Mouse (Mus musculus) heart, adult 9 months (tissue): ENCODE measurements at regions not wholly inside any gene's neighbourhood (a gene's known extent, or its start where the extent isn't known, plus 50 kb on each side); places are given as distances from the start of the nearest gene placed in this dataset.

Source experiments
- DNase-seq, 2 experiments: peaks; one replicate each; pipeline ENCODE4 v3.0.0; 2022; ENCODE audit warnings: low spot score in 2 of 2

DNA sequence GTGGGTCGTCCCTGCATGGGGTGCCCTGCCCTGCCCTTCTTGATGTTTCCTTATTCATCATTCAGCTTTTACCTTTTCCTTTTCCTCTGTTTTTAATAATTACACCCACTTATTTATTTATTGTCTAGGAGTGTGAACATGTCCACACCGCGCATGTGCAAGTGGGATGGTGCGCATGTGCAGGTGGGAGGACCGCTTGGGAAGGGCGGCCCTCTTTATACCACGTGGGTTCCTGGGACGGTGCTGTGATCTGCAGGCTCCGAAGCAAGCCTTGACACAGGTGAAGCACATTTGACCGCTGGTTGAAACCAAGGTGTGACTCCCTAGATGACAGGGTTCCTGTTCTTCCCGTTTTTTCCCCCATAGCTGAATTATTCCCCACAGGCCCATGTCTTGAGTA lies 60.0 kb downstream of the Syf2 start:
- no peak for DNase-seq

DNA sequence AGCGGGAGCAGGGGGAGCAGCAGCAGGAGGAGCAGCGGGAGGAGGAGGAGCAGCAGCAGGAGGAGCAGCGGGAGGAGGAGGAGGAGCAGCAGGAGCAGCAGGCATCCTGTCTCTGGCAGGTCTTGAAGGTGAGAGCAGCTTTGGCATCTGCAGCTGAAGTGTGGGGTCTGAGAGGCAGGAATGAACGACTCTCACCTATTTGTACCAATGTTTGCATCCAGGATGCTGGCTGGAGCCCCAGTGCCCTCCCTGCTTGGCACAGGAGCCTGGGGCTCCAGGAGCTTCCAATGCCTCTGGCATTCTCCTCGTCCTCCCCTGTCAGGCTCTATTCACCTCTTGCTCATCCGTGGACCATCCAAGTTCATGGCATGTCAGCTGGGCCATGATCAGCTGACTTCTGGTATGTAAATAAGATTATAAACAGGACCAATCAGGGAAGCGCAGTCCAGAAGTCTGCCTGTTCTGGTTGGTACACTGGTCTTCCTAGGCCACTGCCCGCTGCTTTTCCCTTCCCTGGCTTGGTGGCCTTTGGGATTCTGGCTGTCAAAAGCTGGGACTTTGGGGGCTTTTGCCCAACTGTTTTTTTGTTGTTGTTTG lies 62.9 kb downstream of the Syf2 start:
- no peak for DNase-seq

DNA sequence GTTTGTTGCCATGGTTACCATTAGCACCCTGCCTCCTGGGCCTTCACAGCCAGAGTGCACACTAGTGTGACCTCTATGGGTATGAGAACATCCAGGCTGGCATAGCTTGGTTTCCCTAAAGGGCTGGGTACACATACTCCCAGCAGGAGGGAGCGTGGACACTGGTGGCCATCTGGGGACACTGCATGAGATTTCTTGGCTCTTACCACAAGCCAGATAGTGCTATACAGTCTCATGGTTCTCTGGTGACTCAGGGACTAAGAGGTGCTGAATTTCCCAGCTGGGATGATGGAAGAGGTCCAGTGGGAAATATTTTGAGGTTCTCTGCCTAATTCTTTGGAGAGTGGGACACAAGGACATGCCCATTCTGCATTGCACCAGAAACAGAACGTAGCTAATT lies 63.5 kb downstream of the Syf2 start:
- DNase-seq = peak; percentile 17 to 18

DNA sequence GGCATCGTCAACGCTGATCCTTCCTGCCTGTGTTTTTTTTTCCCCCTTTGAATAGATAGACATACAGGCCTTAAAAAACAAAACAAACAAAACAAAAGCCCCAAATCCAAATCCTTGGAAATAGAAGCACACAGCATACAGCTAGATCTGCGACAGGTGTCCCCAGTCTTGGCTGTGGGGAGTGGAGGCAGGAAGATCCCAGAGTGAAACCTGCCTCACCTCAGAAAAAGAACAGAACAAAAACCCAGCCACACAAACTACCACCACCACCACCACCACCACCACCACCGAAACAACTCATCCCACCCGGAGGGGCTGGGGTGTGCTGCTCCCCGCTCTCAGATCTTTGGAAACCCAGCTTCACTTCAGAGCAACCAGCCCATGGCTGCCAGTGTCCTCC lies 64.0 kb downstream of the Syf2 start:
- no peak for DNase-seq

DNA sequence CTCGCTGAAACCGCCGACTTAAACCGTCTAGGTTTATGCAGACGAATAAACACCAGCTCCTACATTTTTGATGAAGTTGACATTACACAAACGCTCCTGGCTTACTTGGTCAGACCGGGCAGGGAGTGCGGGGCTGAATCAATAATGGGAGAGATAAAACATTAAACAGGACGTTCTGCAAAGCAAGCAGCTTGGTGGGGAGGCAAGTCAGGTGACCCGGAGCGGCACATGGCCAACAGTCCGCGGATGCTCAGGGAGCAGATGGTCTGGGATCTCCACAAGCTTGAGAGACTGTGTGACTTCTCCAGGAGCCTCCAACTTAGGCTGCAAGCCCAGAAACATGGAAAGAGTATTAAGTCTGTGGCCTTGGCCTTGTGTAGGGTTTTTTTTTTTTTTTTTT lies 64.4 kb downstream of the Syf2 start:
- peak; percentile 26 to 52 for DNase-seq

DNA sequence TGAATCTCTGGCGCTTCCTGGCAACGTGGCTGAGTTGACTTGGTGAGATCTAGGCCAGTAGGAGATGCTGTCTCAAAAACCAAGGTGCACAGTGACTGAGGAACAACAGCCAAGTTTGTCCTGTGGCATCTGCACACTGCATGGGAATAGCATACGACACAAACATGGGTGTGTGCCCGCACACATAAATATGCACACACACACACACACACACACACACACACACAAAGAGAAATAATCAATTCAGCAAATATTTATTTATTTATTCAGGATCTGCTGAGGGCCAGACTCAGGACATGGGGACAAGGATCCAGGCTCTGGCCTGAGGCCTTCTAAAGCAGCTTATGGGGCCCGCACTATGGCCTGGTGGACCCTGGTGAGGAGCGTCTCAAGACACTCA lies 65.4 kb downstream of the Syf2 start:
- DNase-seq = no peak

DNA sequence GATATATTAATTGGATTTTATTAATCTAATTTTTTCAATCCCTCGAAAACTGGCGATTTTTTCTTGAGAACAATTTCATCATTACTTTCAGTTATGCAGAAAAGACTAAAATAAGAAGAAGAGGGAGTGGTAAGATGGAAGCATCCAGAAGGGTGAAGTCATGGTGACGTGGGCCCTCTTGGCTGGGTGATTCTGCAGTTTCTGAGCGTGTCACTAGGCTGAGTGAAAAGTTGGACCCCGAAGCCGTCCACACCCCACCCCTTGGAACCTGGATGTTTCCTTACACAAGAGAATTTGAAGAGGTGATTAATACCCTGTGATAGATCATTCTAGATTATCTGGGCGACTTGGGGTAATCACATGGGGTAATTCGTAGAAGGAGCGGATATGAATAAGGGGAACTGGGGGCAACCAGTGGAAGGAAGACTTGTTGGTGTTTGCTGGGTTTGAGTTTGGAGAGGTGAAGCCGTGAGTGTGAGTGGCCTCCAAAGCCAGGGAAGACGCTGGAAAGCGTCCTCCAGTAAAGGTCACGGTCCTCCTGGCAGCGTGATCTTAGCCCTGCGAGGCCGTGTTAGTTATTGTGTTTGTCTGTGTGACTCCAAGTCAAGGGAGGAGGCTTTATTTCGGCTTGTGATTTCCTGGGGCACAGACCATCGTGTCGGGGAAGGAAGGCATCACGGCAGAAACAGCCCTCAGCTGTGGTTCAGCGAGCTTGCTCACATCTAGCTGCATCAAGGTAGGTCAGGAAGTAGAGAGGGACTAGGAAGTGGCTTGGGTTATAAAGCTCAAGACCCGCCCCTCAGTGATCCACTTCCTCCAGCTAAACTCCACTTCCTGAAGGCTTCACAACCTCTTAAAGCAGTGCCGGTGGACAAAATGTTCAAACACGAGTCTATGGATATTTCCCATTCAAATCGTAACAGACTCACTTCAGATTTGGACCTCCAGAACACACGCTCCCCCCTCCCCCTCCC lies 67.0 kb downstream of the Syf2 start:
- no peak for DNase-seq

DNA sequence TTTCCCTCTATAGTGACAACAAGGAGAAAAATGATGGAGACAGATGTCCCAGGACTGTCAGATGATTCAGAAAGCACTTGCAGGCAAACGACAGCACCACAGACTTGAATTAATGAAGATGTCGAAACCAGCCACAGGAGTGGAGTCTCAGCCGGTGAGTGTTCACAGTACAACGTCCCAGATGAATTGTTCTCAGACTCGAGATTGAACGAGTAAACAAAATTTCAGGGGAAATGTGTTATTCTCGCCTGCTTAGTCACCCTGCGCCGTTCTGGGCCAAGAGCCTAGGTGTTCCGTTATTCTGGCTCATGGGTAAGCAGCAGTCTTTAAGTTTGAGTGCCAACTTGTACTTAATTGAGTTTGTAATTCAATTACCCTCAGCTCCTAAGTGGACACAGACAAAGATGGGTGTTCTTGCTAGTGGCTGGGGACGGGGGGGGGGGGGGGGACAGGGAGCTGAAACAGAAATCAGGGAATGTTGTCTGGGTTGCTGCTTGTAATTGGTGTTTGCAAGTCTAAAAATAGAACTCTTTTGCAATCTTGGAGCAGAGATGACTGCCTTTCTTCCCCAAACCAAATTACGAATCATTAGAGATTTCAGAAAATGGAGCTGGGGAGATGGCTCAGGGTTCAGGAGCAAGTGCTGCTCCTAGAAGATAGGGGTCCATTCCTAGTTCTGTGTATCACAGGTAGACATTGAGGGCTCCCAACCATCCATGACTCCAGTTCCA lies 68.4 kb downstream of the Syf2 start:
- peak; percentile 27 to 48 for DNase-seq

DNA sequence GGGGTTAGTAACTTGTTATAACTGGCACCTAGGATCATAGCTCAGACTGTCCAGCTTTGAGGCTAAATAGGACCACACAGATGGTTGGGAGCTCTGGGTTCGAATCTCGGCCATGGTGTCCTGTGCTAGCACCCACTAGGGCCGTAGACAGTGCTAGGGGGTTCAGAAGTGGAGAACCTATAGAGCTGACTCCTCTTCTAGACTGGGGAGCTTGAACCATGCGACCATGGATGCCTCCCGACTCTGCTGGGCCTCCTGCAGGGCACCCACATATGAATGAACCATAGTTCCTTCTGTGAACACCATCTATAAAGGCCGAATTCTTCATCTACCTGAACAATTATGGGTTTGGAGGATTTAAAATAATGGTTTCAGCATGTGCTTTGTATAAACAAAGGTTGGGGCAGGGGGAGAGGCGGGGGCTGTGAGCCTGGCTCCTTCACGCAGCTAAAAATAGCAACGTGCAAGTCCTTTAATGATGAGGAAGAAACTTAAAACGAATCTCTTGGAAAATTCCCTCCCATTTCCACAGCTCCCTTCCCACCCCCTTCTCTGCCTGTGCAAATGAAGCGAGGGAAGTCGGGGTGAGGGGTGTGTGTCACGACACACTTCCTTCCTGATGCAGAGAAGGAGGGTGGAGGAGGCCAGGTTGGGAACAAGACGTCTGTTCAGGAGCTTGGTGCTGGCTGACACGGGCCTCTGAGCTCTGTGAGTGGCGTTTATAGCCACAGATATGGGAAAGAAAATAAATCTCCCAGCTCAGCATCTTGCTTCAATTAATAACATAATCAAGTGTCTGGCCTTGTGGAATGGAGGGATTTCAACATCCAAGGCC lies 71.6 kb downstream of the Syf2 start:
- no peak for DNase-seq

DNA sequence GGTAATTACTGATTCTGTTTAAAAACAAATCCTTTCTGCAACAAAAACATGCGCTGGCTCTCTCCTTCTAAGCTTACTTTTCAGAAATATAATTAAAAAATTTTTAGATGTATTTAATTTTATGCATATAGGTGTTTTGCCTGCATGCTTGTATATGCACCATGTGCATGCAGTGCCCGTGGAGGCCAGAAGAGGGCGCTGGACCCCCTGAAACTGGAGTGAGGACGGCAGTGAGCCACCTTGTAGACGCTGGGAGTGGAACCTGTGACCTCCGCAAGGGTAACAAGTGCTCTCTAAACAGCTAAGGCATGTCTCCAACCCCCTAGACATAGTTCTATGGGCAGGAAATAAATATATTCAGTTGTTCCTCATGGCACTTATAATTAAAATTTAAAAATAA lies 80.7 kb downstream of the Syf2 start:
- no peak for DNase-seq

DNA sequence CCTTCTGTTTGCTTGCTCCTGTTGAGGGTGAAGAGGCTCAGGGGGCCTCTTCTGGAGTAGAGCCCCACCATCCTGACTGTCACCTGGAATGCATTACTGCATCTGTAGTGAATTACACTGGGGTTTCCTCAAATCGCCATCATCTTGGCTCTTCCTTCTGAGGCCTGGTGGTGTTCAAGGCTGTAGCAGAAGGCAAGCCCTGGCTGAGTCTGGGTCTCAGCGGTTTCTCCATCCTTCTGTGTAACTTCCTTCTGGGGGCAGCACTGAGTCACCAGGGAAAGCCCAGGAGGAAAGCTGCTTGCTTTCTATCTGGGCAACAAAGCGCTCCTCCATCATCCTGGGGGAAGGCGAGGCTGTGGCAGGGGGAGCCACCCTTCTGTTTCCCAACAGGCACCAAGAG lies 82.2 kb downstream of the Syf2 start:
- no peak for DNase-seq

DNA sequence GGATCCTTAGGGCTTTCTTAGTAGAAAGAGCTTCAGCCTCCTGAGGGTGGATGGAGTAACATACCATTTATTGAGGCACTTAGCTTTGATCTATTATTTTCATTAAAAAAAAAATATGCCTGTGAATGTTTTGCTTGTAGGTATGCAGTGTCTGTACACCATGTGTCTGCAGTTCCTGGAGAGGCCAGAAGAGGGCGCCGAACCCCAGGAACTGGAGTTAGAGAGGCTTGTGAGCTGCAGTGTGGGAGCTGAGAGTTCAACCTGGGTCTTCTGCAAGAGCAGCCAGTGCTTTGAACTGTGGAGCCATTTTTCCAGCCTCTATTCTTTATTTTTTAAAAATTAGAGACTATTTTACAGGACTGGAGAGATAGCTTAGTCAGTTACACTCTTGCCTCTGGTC lies 83.2 kb downstream of the Syf2 start:
- DNase-seq = no peak

DNA sequence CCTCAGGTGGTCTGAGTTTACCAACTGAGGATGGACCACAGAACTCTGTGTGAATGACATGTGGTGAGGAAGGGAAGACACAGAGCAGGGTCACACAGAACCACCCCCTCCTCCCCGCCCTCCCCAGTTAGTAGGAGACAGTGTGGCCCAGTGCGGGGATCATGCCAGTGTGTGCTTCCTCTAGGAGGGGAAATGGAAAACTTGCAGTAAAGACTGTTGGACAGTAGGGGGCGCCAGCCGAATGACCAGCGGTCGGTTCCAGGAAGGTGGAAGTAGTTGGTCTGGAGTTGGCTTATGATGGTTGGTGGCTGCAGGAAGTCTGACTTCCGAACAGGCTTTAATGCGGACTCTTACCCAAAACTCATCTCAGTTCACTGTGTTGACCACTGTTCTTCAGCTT lies 87.3 kb downstream of the Syf2 start:
- peak; percentile 24 to 46 for DNase-seq

DNA sequence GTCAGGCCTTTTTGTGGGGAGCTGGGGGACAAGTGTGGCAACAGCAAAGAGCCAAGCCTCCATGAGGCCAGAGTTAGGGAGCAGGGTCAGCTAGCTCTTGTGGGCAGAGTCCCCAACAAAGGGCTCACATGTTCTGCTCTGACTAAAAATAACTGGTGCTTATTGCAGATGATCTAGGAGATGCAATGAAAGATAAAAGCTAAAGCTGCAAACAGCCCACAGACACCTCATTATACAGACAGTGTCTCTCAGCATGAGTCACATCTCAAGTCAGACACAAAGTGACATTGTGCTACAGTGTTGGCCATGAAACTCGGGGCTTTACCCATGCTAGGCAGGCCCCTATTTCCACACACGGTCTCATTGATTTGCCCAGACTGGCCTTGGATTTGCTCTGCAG lies 88.4 kb downstream of the Syf2 start:
- no peak for DNase-seq

DNA sequence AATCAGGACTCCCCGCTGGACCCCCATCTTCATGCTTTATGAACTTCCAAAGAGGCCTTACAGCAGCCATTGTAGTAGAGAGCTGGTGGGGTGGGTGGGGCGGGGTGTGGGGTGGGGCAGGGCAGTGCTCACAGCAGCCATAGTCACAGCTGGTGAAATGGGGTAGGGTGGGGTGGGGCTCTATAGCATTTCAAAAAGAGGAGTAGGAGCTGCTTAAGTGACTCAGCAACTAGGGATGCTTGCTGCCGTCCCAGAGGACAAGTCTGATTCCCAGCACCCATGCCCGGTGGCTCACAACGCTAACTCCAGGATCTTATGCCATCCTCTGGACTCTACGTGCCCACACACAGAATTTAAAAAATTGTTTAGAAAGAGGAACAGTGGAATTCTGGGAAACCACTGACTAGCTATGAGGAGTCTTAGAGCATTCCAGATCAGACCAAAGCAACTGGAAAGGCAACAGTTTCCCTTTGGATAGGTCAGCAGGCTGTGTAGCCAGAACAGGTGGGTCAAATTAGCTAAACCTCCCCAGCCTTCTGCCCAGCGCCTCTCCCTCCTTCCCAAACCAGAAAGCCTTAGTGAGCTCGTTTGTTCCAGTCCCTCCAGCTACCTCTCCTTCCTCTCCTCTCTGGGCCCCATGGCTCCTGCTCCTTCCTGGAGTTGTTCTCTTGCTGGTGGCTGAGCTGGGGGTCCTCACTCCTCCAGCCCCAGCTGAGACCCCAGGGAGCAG lies 89.7 kb downstream of the Syf2 start:
- no peak for DNase-seq

DNA sequence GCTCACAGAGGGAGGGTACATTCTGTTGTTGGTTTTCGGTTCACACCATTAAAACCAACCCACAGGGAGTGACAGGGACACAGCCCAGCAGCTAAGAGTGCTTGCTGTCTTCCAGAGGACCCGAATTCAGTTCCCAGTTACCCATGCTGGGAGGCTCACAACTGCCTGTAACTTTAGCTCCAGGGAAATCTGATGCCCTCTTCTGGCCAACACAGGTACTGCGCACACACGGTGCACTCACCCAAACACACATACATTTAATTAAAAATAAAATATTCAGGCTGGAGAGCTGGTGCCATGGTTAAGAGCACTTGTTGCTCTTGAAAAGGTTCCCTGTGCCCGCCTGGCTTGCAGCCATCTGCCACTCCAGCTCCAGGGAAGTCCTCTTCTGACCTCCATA lies 92.5 kb downstream of the Syf2 start:
- no peak for DNase-seq

DNA sequence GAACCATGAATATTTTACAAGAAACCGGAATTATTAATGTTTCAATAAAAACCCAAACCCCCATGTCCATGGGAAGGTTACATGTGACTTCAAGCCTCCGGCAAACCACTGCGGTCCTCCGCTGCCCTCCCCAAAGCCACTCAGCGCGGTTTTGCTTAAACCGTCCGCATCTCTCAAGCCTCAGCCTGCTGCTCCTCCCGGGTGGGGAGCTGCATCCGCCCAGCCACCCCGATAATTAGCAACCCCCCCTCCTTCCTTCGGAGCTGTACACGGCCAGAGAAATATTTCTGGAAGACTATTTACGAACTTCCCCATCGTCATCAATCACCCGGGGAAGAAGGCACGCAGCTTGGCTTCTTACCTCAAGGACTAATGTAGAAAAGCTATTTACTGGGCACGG lies 94.7 kb upstream of the Runx3 start:
- no peak for DNase-seq

DNA sequence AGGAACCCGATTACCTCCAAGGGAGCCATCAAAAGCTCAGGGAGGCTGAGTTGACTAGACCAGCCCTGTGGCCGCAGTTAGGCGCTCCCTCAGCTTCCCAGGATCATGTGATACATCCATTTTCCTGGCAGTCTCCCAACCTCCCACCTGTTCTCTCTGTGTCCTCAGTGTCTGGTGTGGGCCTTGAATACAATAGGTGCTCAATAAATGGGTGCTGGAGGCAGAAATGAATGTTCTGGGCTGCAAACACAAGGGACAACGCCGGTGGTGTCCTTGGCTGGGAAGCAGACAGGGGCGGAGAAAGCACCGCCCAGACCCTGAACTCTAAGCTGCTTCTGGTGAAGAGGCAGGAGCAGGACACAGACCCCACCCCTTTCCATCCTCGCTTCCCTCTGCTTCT lies 93.3 kb upstream of the Runx3 start:
- no peak for DNase-seq

DNA sequence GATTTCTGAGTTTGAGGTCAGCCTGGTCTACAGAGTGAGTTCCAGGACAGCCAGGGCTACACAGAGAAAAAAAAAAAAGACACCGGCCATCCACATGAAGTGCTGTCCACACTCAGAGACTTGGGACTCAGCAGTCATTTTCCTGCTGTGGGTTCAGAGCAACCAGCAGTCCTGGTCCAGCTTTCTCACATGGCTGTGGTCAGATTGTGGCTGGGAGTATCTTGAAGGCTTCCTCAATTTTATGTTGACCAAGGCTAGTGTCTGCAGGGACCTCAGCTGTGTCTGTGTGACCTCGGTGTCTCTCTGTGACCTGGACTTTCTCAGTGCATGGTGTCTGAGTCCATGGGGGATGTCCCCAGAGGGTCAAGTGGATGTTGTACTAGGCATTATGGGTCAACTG lies 90.7 kb upstream of the Runx3 start:
- no peak for DNase-seq

DNA sequence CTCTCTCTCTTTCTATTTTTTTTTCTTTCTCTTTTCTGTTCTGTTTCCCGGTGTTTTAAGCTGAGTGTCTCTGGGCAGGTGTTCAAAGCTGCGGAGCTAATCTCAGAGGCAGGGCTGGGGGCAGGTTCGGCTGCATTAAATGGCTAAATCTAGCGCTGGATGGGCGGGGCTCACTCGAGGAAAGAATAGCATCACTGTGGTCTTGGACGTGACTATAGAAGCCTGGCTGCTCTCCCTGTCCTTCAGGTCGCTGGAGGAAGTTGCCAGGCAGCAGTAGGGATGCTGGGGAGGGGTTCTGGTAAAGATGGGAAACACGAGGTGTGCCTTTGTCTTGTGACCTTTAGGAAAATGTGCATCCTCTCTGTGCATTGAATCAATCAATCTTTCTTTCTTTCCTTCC lies 88.0 kb upstream of the Runx3 start:
- DNase-seq = peak; percentile 20 to 44

DNA sequence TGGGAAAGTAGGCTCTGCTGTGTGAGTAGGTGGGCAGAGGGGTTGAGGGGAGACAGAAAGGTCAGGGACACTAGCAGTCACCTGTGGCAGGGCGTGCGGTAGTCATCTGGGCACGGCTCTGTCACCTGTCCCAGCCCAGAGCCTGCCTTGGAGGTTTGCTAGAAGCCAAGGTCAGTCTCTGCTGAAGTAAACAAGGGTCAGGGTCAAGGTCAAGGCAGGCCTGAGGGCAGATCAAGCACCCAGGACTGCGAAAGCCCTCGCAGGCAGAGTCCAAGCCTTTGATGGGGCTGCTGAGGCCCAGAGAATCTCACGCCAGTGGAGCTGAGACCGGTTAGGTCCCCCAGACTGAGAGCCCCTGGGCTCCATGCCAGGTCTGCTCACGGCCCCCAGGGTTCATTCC lies 87.2 kb upstream of the Runx3 start:
- DNase-seq = no peak
